9 mouse cellular contexts compared by ENCODE assay signal in the genomic region with DNA sequence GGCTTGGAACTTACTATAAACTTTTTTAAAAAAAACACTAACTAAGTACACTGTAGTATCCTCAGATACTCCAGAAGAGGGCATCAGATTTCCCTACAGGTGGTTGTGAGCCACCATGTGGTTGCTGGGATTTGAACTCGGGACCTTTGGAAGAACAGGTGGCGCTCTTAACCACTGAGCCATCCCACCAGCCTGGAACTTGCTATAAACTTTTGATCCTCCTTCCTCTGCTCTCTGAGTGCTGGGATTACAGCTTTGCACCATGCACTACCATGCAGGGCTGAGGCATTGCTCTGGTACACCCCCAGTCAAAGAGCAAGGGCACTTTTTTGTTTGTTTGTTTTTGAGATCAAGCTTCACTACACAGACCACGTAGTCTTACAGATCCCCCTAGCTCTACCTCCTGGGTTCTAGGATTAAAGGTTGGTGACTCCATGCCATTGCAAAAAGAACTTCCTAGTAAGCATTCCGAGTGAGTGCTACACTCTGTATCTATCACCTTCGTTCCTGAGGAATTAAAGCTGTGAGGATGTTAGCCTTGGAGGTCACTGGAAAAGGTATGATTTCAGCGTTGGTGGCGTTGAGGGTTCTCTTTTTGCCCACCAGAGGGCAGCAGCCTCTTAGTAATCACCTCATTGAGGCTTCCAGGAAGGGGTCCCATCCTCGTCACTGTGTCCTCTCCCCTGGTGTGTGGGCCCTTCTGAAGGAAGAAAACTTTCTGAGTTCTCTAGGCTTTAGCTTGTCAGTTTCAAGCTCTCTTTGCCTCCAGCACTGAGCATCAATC. TPM values are rescaled to one million over a fixed set of nuclear protein-coding genes. Genes with fewer than 3 reads are reported as not detected.
A peak's percentile ranks its signal among the peaks of the same experiment; 100 is the strongest.
DNase-seq lines count a peak whose midpoint lies in the region; ATAC-seq and TF ChIP-seq lines count a peak whose summit lies in the region.
"Had no signal": no experiment of that assay in that cellular context is flagged by ENCODE, and none has a peak within 500 bp of the region (broad histone marks: within the 10 kb centered on the region; RNA-seq: fewer than 3 reads in every experiment).

No protein-coding gene starts in this region.

- no peaks in the 10 kb centered on the region for H3K9me3 ChIP-seq in heart, embryonic 11.5 days (replicated peaks; ENCODE audit: control insufficient read depth, low read length)
- H3K9me3 ChIP-seq in midbrain, embryonic 11.5 days (ENCODE audit: control insufficient read depth, low read length): no peaks in the 10 kb centered on the region
- H3K9me3 ChIP-seq: liver, embryonic 15.5 days had no signal

- ATAC-seq in heart, embryonic 11.5 days (replicated peaks; ENCODE audit: insufficient number of reproducible peaks, low FRiP score, low TSS enrichment): no peak
- no peak for ATAC-seq in midbrain, embryonic 11.5 days (ENCODE audit: low FRiP score)

- TF ChIP-seq POLR2A in heart, adult 2 months (IDR thresholded peaks at IDR 0.05; ENCODE audit: insufficient read depth, low read depth, low read length): no peak

- no peaks in the 10 kb centered on the region for H3K36me3 ChIP-seq in heart, adult 2 months (ENCODE audit: control insufficient read depth, insufficient read depth, low read length)
- H3K36me3 ChIP-seq in heart, embryonic 11.5 days (ENCODE audit: control insufficient read depth, insufficient read depth, low read length): no peaks in the 10 kb centered on the region
- H3K36me3 ChIP-seq in midbrain, embryonic 11.5 days (ENCODE audit: control insufficient read depth, insufficient read depth, low read length): no peaks in the 10 kb centered on the region
- H3K36me3 ChIP-seq: liver, embryonic 15.5 days had no signal

- no peaks in the 10 kb centered on the region for H3K79me2 ChIP-seq in heart, adult 2 months (replicated peaks; ENCODE audit: control insufficient read depth, insufficient read depth, low read length)

- H3K4me3 ChIP-seq in heart, adult 2 months: no peak overlapping the region
- H3K4me3 ChIP-seq in heart, embryonic 11.5 days (ENCODE audit: low read depth, low read length): no peak overlapping the region
- H3K4me3 ChIP-seq in midbrain, embryonic 11.5 days (ENCODE audit: low read depth, low read length): no peak overlapping the region
- H3K4me3 ChIP-seq: liver, embryonic 15.5 days had no signal

- TF ChIP-seq EP300 in heart, adult 2 months (IDR thresholded peaks at IDR 0.05; ENCODE audit: insufficient read depth, low read depth, low read length): 0 out of 2 replicates have a peak, but pooled peaks have one; percentile 31

- no peak overlapping the region for H3K27ac ChIP-seq in heart, adult 2 months
- H3K27ac ChIP-seq in heart, embryonic 11.5 days (ENCODE audit: low read depth, low read length): no peak overlapping the region
- no peak overlapping the region for H3K27ac ChIP-seq in midbrain, embryonic 11.5 days (ENCODE audit: low read depth, low read length)
- H3K27ac ChIP-seq: liver, embryonic 15.5 days had no signal

- no peaks in the 10 kb centered on the region for H3K27me3 ChIP-seq in heart, adult 2 months (ENCODE audit: control insufficient read depth, insufficient read depth, low read length)
- no peaks in the 10 kb centered on the region for H3K27me3 ChIP-seq in heart, embryonic 11.5 days (ENCODE audit: control insufficient read depth, insufficient read depth, low read length)
- peaks cover 66% of the 10 kb centered on the region for H3K27me3 ChIP-seq in midbrain, embryonic 11.5 days (ENCODE audit: control insufficient read depth, insufficient read depth, low read length)

- TF ChIP-seq CTCF in heart, adult 2 months (IDR thresholded peaks at IDR 0.05): peak; percentile 97

- H3K9ac ChIP-seq in heart, adult 2 months (ENCODE audit: low read depth, low read length): no peak overlapping the region
- no peak overlapping the region for H3K9ac ChIP-seq in heart, embryonic 11.5 days (ENCODE audit: low read depth, low read length)
- no peak overlapping the region for H3K9ac ChIP-seq in midbrain, embryonic 11.5 days (ENCODE audit: low read length)
- H3K9ac ChIP-seq: liver, embryonic 15.5 days had no signal

- H3K4me2 ChIP-seq in heart, embryonic 11.5 days: no peak overlapping the region
- no peak overlapping the region for H3K4me2 ChIP-seq in midbrain, embryonic 11.5 days
- H3K4me2 ChIP-seq: liver, embryonic 15.5 days had no signal

- H3K4me1 ChIP-seq in heart, adult 2 months (ENCODE audit: control insufficient read depth, insufficient read depth, low read length): no peaks in the 10 kb centered on the region
- H3K4me1 ChIP-seq in heart, embryonic 11.5 days (ENCODE audit: control insufficient read depth, insufficient read depth, low read length): peaks cover 4% of the 10 kb centered on the region; the same call in 1 of the 2 replicates
- peaks cover 9% of the 10 kb centered on the region; the same call in 1 of the 2 replicates for H3K4me1 ChIP-seq in midbrain, embryonic 11.5 days (ENCODE audit: control insufficient read depth, insufficient read depth, low read length)
- H3K4me1 ChIP-seq: liver, embryonic 15.5 days had no signal

- WGBS in heart, adult 2 months: 24% methylated on average over 8 of the region's 8 CpGs
- WGBS in heart, embryonic 11.5 days (ENCODE audit: insufficient replicate concordance): 28% methylated on average over 8 of the region's 8 CpGs
- WGBS in midbrain, embryonic 11.5 days: 30% methylated on average over 8 of the region's 8 CpGs

- peak; percentile 29 to 68 for DNase-seq in heart, adult 2 months
- peak; percentile 65 for DNase-seq in MN1 (ENCODE audit: low spot score)
- DNase-seq in cerebellum, postnatal 36 days: peak; percentile 64 to 70
- DNase-seq in heart, postnatal 10 days: peak; percentile 49 to 76
- peak; percentile 36 to 78 for DNase-seq in layer of hippocampus, postnatal 25 days (ENCODE audit: extremely low spot score in 1 of 2, low spot score in 1 of 2)
- peak; percentile 97 for DNase-seq in midbrain, embryonic 11.5 days (ENCODE audit: low spot score, missing footprints)
- peak; percentile 27 to 67 for DNase-seq in spleen, postnatal 10 days (ENCODE audit: low spot score in 2 of 2)

- intact Hi-C loops in heart, adult 2 months (cut with DNase I): loop anchor here (1.0 to 5.0 kb wide), 4 partner anchors 48 to 239 kb away; a partner anchor contains a TSS
- intact Hi-C loops in heart, postnatal 10 days (cut with DNase I): loop anchor here (1.0 to 2.0 kb wide), 2 partner anchors 141 to 241 kb away; no protein-coding TSS in a partner anchor

RNA-seq across cellular contexts. Expression of a gene that starts 9.5 kb away (rescaled TPM):
- total RNA-seq in heart, adult 2 months (2021): 10 to 100 TPM; 11.9 to 12.6 TPM
- 10.6 and 16.8 TPM in 2 replicates for polyA plus RNA-seq in heart, adult 2 months (2012; rRNA removed)
- polyA plus RNA-seq in heart, embryonic 11.5 days (2014; fragmentation: Nextera tagmentation; extraction: Ambion mirVana): 1.6 and 1.9 TPM in 2 replicates
- total RNA-seq in heart, postnatal 10 days (2021): 1 to 10 TPM; 8.7 to 9.1 TPM
- total RNA-seq in layer of hippocampus, postnatal 25 days (2021): 10 to 100 TPM; 67.6 to 70.2 TPM
- 1.6 and 1.7 TPM in 2 replicates for polyA plus RNA-seq in midbrain, embryonic 11.5 days (2014; fragmentation: Nextera tagmentation; extraction: Ambion mirVana)

RNA-seq across cellular contexts. Expression of a gene that starts 43.4 kb away (rescaled TPM):
- total RNA-seq in heart, adult 2 months (2021): under 1 TPM in 1 of 2 experiments, not detected in 1; 0.37 TPM
- 0.14 and 0.32 TPM in 2 replicates for polyA plus RNA-seq in heart, adult 2 months (2012; rRNA removed)
- 23.1 and 36.3 TPM in 2 replicates for polyA plus RNA-seq in heart, embryonic 11.5 days (2014; fragmentation: Nextera tagmentation; extraction: Ambion mirVana)
- total RNA-seq in heart, postnatal 10 days (2021): 1 to 10 TPM; 5.9 to 8.2 TPM
- 1 to 10 TPM; 1.1 to 2.5 TPM for total RNA-seq in layer of hippocampus, postnatal 25 days (2021)
- polyA plus RNA-seq in midbrain, embryonic 11.5 days (2014; fragmentation: Nextera tagmentation; extraction: Ambion mirVana): 50.4 and 54.4 TPM in 2 replicates

Comparison
In these comparisons a context has a peak if more than half of its experiments do, and no peak if none do; other contexts are left out.
1. DNase-seq: peak in every context shown above with its lines; median percentile 97 in midbrain, embryonic 11.5 days; 67 in cerebellum, postnatal 36 days; 65 in MN1; 62 in heart, postnatal 10 days; 57 in layer of hippocampus, postnatal 25 days; 48 in heart, adult 2 months; 47 in spleen, postnatal 10 days.
2. RNA of a gene that starts 9.5 kb away (total RNA-seq): 67.6 to 70.2 TPM in layer of hippocampus, postnatal 25 days; 11.9 to 12.6 TPM in heart, adult 2 months and 8.7 to 9.1 TPM in heart, postnatal 10 days; every median in the first group is over 4 times any median in the second.